Mouse (Mus musculus) heart, embryonic 13.5 days (tissue): ENCODE results near the gene Arl6ip4. TPM values are rescaled to one million over a fixed set of nuclear protein-coding genes. Genes with fewer than 3 reads are reported as not detected.

Experiments
- ATAC-seq: fragments of 200-750 bp; cut with Nextera tagmentation; 2 replicates; pipeline ENCODE4 v1.8.0; 2017; ENCODE audit warnings: moderate TSS enrichment; ENCODE audit not compliant: insufficient number of reproducible peaks, low FRiP score, low TSS enrichment; ENCODE audit errors: extremely low read depth
- H3K27ac ChIP-seq: fragments of 300-500 bp; sonication (generic); replicated peaks from 2 replicates; pipeline ENCODE4 v1.5.1; 2015; ENCODE audit warnings: moderate library complexity, mild to moderate bottlenecking, inconsistent platforms
- H3K27me3 ChIP-seq: fragments of 300-500 bp; sonication (generic); replicated peaks from 2 replicates; pipeline ENCODE4 v1.6.1; 2015; ENCODE audit warnings: mild to moderate bottlenecking, inconsistent platforms
- H3K36me3 ChIP-seq: fragments of 300-500 bp; sonication (generic); 2 replicates; pipeline ENCODE4 v1.6.1; 2015; ENCODE audit warnings: mild to moderate bottlenecking, inconsistent platforms
- H3K4me1 ChIP-seq: fragments of 300-500 bp; sonication (generic); 2 replicates; pipeline ENCODE4 v1.6.1; 2015; ENCODE audit warnings: inconsistent platforms
- H3K4me2 ChIP-seq: fragments of 300-500 bp; sonication (generic); 2 replicates; pipeline ENCODE4 v1.6.1; 2015; ENCODE audit warnings: inconsistent platforms, mild to moderate bottlenecking, moderate library complexity
- H3K4me3 ChIP-seq: fragments of 300-500 bp; sonication (generic); 2 replicates; pipeline ENCODE4 v1.5.1; 2015; ENCODE audit warnings: moderate library complexity, mild to moderate bottlenecking, inconsistent platforms
- H3K9ac ChIP-seq: fragments of 300-500 bp; sonication (generic); 2 replicates; pipeline ENCODE4 v1.6.1; 2015; ENCODE audit warnings: inconsistent platforms, mild to moderate bottlenecking, moderate library complexity
- H3K9me3 ChIP-seq: fragments of 300-500 bp; sonication (generic); 2 replicates; pipeline ENCODE4 v1.6.1; 2016; ENCODE audit warnings: inconsistent platforms
- WGBS: fragments of 180-500 bp; shearing (Covaris S2); methylation state at CpG from one replicate; pipeline ENCODE4 v1.1.7; 2015; ENCODE audit warnings: mixed read lengths; 5-methylcytosine and 5-hydroxymethylcytosine counted together
- polyA plus RNA-seq: library from polyadenylated mRNA; unstranded; fragments of >200 nt; fragmentation: Nextera tagmentation; extraction: Ambion mirVana; gene quantifications from 2 replicates; pipeline ENCODE4 v1.2.1, GENCODE M21; 2015

Gene Arl6ip4
- polyA plus RNA-seq, 1 experiment from 2014 or later: 70.8 TPM

GRCm38 (mm10) chr5:124114276-124115025 is 1.4 kb upstream of the Arl6ip4 start:
- no peak for ATAC-seq
- Histone ChIP-seq H3K4me2 (no peak overlapping the region), H3K36me3 (peaks cover 35% of the 10 kb centered on the region), H3K9ac (no peak overlapping the region), H3K27me3 (no peaks in the 10 kb centered on the region), H3K4me1 (peaks cover 42% of the 10 kb centered on the region), H3K9me3 (no peaks in the 10 kb centered on the region), H3K27ac (no peak overlapping the region), H3K4me3 (no peak overlapping the region)
- WGBS: 88% methylated on average over 24 of the region's 24 CpGs

DNA sequence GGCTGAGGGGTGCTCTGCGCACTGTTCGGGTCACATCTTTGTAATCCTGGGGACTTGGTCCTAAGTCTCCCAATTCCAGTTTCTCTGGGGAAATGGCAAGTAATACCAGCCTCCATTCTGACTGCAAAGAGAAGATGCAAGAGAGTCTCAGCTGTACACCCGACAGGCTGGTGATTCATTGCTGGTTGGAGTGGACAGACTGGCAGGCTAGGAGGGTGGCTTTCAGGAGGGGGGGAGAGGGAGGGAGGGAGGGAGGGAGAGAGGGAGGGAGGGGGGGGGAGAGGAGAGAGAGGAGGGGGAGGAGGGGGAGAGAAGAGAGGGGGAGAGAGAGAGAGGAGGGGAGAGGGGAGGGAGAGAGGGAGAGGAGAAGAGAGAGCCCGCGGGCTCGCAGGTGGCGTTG is 358 bp upstream of the Arl6ip4 start:
- peak overlapping the region; percentile 87 for H3K27ac ChIP-seq
- H3K27me3 ChIP-seq: no peaks in the 10 kb centered on the region
- peaks cover 46% of the 10 kb centered on the region for H3K36me3 ChIP-seq
- peak overlapping the region; percentile 99 for H3K4me2 ChIP-seq
- H3K4me3 ChIP-seq: peak overlapping the region; percentile 95
- WGBS: 21% methylated on average over 7 of the region's 7 CpGs
- H3K9me3 ChIP-seq: no peaks in the 10 kb centered on the region
- peaks cover 42% of the 10 kb centered on the region for H3K4me1 ChIP-seq
- ATAC-seq: no peak
- peak overlapping the region; percentile 98 for H3K9ac ChIP-seq

DNA sequence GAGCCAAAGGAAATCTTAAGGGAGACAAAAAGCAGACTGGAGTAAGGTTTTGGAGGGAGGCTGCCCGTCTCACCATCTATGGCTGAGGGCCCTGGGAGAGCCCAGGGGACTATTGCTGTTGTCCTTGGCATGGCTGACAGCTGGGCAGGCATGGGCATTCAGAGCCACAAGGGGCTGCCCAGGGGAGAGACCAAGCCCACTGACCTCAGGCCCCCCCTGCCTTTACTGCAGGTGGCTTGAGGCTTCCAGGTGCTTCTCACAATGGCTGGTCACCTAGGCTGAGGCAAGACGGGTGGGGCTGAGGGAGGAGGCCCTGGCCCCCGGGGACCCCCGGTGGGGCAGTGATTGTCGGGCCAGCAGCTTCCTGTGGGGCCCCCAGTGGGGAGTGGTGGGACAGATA is 3.3 kb downstream of the Arl6ip4 start:
- no peak overlapping the region for H3K27ac ChIP-seq
- no peak overlapping the region for H3K9ac ChIP-seq
- no peak overlapping the region for H3K4me2 ChIP-seq
- H3K36me3 ChIP-seq: peaks cover 78% of the 10 kb centered on the region
- no peak for ATAC-seq
- WGBS: 66% methylated on average over 5 of the region's 5 CpGs
- H3K4me1 ChIP-seq: peaks cover 23% of the 10 kb centered on the region
- no peaks in the 10 kb centered on the region for H3K9me3 ChIP-seq
- H3K27me3 ChIP-seq: no peaks in the 10 kb centered on the region
- H3K4me3 ChIP-seq: no peak overlapping the region

DNA sequence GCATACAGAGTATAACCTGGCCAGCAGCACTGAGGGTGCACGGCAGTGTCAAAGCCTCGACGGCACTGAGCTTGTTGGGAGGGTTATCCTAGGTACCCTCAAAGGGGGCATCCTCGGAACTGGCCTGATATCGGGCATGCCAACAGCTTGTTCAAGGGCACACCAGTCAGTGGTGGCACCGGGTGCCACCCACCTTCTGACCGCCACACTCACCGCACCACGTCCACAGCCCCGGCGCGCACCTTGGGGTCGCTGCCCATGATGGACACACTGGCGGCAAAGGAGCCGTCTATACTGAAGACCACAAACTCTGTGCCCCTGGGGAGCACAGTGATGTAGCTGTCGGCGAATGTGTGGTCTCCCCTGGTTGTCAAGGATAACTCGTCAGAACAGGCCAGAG is 6.5 kb downstream of the Arl6ip4 start:
- WGBS: 89% methylated on average over 18 of the region's 18 CpGs
- H3K4me2 ChIP-seq: no peak overlapping the region
- H3K9ac ChIP-seq: no peak overlapping the region
- no peak for ATAC-seq
- H3K4me1 ChIP-seq: peaks cover 2% of the 10 kb centered on the region
- H3K9me3 ChIP-seq: no peaks in the 10 kb centered on the region
- no peaks in the 10 kb centered on the region for H3K27me3 ChIP-seq
- H3K27ac ChIP-seq: no peak overlapping the region
- H3K4me3 ChIP-seq: no peak overlapping the region
- H3K36me3 ChIP-seq: peaks cover 99% of the 10 kb centered on the region

GRCm38 (mm10) chr5:124125093-124125492 is 9.2 kb downstream of the Arl6ip4 start:
- WGBS: 81% methylated on average over 11 of the region's 11 CpGs
- Histone ChIP-seq H3K9ac (no peak overlapping the region), H3K9me3 (no peaks in the 10 kb centered on the region), H3K4me3 (no peak overlapping the region), H3K4me1 (no peaks in the 10 kb centered on the region), H3K27me3 (no peaks in the 10 kb centered on the region), H3K27ac (no peak overlapping the region), H3K4me2 (no peak overlapping the region), H3K36me3 (peaks cover 99% of the 10 kb centered on the region)
- no peak for ATAC-seq

DNA sequence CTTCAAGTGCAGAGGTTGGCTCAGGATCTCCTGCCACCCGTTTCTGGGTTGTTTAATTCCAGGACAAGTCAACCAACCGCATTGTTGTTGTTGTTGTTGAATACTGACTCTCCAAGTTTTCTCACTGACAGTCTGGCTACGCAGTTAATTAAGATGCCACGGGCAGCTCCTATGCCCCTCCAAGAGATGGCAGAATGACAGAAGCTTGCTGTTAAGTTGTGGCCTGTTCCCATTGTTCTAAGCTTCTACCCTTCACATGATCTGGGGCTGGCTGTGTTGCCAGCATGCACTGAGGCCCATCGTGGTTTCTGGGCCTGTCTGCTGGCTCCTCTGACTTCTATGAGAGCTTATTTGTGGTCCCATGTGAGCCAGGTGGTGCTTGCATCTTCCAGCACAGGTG is 18.4 kb downstream of the Arl6ip4 start:
- Histone ChIP-seq H3K4me1 (peaks cover 12% of the 10 kb centered on the region), H3K9ac (no peak overlapping the region), H3K27me3 (no peaks in the 10 kb centered on the region), H3K27ac (no peak overlapping the region), H3K9me3 (no peaks in the 10 kb centered on the region), H3K4me3 (no peak overlapping the region), H3K4me2 (no peak overlapping the region), H3K36me3 (peaks cover 98% of the 10 kb centered on the region)
- ATAC-seq: no peak
- 82% methylated on average over 5 of the region's 5 CpGs for WGBS

DNA sequence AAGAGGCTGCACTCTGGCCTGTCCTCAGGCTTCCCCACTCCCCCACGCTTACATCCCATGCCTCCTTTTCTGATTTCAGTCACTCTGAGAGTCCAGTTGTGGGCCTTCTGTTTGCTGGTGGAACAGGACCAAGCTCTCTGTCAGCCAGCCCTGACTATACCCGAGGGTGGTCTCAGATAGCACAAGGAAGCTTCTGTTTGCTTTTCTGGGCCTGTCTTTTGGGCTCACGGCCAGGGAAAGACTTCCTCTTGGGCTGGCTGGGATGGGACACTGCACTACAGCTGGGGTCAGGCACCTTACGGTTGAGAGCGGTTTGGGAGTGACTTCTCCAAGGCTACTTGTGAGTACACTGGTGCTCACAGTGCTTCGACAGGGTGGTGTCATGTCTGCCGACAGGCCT is 22.2 kb downstream of the Arl6ip4 start:
- no peak for ATAC-seq
- no peak overlapping the region for H3K4me3 ChIP-seq
- no peaks in the 10 kb centered on the region for H3K27me3 ChIP-seq
- peaks cover 12% of the 10 kb centered on the region for H3K4me1 ChIP-seq
- no peak overlapping the region for H3K9ac ChIP-seq
- 0 out of 2 replicates have a peak overlapping the region, but pooled peaks have one; percentile 3 for H3K27ac ChIP-seq
- 64% methylated on average over 7 of the region's 7 CpGs for WGBS
- no peak overlapping the region for H3K4me2 ChIP-seq
- H3K36me3 ChIP-seq: peaks cover 97% of the 10 kb centered on the region
- no peaks in the 10 kb centered on the region for H3K9me3 ChIP-seq

DNA sequence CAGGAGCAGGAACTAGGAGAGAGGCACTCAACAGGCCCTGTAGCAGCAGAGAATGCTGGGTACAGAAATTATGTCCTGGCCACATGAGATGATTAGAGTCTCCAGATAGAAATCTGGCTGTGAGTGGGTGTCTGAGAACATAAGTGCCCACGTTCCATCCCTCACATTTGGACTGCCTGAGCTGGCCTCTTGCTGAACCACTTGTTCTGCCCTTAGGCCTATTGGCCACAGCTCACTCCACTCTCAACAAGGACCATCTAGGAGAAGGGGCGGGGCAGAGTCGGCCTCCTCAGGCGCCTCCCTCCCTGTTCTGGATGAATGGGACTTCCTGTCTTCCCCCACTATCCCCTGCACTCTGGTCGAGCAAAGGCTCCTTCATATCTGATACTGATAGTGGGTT is 33.1 kb downstream of the Arl6ip4 start:
- Histone ChIP-seq H3K36me3 (peaks cover 48% of the 10 kb centered on the region), H3K4me1 (peaks cover 17% of the 10 kb centered on the region), H3K27me3 (no peaks in the 10 kb centered on the region), H3K4me3 (no peak overlapping the region), H3K27ac (no peak overlapping the region), H3K9me3 (no peaks in the 10 kb centered on the region), H3K9ac (no peak overlapping the region), H3K4me2 (no peak overlapping the region)
- ATAC-seq: no peak
- WGBS: 55% methylated on average over 5 of the region's 5 CpGs

DNA sequence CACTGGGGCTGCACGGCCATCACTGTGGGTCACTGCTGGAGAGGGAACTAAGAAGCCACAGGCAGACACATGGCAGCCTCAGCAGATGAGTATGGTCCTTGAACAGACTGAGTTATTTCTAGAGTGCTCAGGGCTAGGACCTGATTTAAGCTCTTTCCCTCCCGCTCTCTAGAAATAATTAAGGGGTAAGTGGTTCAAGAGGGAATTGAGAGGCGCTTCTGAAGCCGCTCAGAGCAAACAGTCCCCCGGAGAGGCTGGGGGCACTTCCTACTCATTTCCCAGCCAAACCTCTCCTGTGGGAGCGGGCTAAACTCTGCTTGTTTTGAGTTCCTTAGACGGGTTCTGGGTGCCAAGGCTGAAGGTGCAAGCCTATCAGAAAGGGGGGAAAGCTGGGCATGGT is 35.0 kb downstream of the Arl6ip4 start:
- no peaks in the 10 kb centered on the region for H3K9me3 ChIP-seq
- no peak overlapping the region for H3K4me2 ChIP-seq
- H3K27ac ChIP-seq: no peak overlapping the region
- H3K4me3 ChIP-seq: no peak overlapping the region
- H3K9ac ChIP-seq: no peak overlapping the region
- 65% methylated on average over 7 of the region's 7 CpGs for WGBS
- ATAC-seq: no peak
- H3K4me1 ChIP-seq: peaks cover 19% of the 10 kb centered on the region
- H3K36me3 ChIP-seq: peaks cover 35% of the 10 kb centered on the region
- no peaks in the 10 kb centered on the region for H3K27me3 ChIP-seq

GRCm38 (mm10) chr5:124152734-124153133 is 36.8 kb downstream of the Arl6ip4 start:
- H3K4me2 ChIP-seq: no peak overlapping the region
- H3K27ac ChIP-seq: no peak overlapping the region
- H3K4me3 ChIP-seq: no peak overlapping the region

DNA sequence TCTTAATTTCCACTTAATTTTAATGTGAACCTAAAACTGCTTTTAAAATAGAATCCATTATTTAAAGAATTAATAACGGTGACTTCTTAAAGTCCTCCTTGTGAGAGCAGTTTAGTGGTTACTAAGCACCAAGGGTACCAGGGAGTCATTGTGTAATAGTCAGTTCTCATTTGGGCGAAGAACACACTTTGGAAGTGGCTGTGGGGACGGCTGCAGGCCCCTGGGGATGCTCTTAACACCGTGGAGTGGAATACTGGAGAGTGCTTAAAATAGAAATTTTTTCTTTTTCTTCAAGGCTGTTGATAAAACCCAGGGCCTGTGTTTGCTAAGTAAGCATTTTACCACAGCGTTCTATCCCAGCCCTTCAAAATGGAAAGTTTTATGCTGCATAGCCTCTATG is 40.1 kb downstream of the Arl6ip4 start:
- no peak for ATAC-seq
- H3K4me1 ChIP-seq: peaks cover 52% of the 10 kb centered on the region
- no peaks in the 10 kb centered on the region for H3K9me3 ChIP-seq
- H3K4me3 ChIP-seq: no peak overlapping the region
- H3K27ac ChIP-seq: no peak overlapping the region
- no peak overlapping the region for H3K9ac ChIP-seq
- no peaks in the 10 kb centered on the region for H3K27me3 ChIP-seq
- 44% methylated on average over 5 of the region's 5 CpGs for WGBS
- no peak overlapping the region for H3K4me2 ChIP-seq
- peaks cover 15% of the 10 kb centered on the region for H3K36me3 ChIP-seq

More at GRCm38 (mm10) chr5:124152734-124153133, 36.8 kb downstream of the Arl6ip4 start:
- Histone ChIP-seq H3K36me3 (peaks cover 28% of the 10 kb centered on the region), H3K4me1 (peaks cover 21% of the 10 kb centered on the region), H3K9ac (no peak overlapping the region), H3K27me3 (no peaks in the 10 kb centered on the region), H3K9me3 (no peaks in the 10 kb centered on the region)
- no peak for ATAC-seq
- 78% methylated on average over 4 of the region's 4 CpGs for WGBS

DNA sequence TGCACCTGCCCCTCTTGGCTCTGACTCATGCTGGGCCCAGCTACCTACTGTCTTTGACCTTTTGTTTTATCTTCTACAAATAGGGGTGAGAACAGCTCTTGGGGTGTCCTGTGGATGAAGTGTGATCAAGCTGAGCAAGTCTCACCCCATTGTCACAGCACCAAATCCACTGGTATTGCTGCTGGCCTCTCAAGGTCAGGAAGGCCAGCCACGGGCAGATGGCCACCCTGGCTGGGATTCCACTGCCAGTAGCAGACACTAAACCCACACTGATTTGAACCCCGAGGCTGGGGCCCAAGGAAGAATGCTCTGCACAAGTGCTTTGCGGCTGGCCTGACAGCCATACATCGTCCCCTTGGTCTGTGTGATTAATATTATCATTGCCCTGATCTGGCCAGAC is 42.4 kb downstream of the Arl6ip4 start:
- Histone ChIP-seq H3K27ac (peak overlapping the region; percentile 55), H3K4me1 (peaks cover 74% of the 10 kb centered on the region)
- ATAC-seq: no peak

More for the DNA sequence above, 42.4 kb downstream of the Arl6ip4 start:
- H3K27me3 ChIP-seq: no peaks in the 10 kb centered on the region
- H3K4me3 ChIP-seq: no peak overlapping the region
- peak overlapping the region; percentile 29; the same call in 1 of the 2 replicates for H3K9ac ChIP-seq
- 39% methylated on average over 4 of the region's 4 CpGs for WGBS
- no peaks in the 10 kb centered on the region for H3K36me3 ChIP-seq
- no peaks in the 10 kb centered on the region for H3K9me3 ChIP-seq
- H3K4me2 ChIP-seq: no peak overlapping the region
